Mouse (Mus musculus) midbrain, embryonic 10.5 days (tissue): Measurements from ENCODE around the gene Olfr693. TPM values are rescaled to one million over a fixed set of nuclear protein-coding genes. Genes with fewer than 3 reads are reported as not detected.

Experiments used
- DNase-seq: peaks from one replicate; pipeline ENCODE4 v3.0.0-alpha.2; 2017; ENCODE audit warnings: low spot score
- H3K27ac ChIP-seq: fragments of 300-500 bp; sonication (generic); replicated peaks from 2 replicates; pipeline ENCODE4 v1.5.1; 2016; ENCODE audit warnings: mild to moderate bottlenecking
- H3K27me3 ChIP-seq: fragments of 300-500 bp; sonication (generic); 2 replicates; pipeline ENCODE4 v1.6.1; 2016; ENCODE audit warnings: low read depth, mild to moderate bottlenecking; ENCODE audit not compliant: poor library complexity, severe bottlenecking
- H3K36me3 ChIP-seq: fragments of 300-500 bp; sonication (generic); 2 replicates; pipeline ENCODE4 v1.6.1; 2016; ENCODE audit warnings: mild to moderate bottlenecking, moderate library complexity
- H3K4me1 ChIP-seq: fragments of 300-500 bp; sonication (generic); 2 replicates; pipeline ENCODE4 v1.6.1; 2016
- H3K4me3 ChIP-seq: fragments of 300-500 bp; sonication (generic); 2 replicates; pipeline ENCODE4 v1.5.1; 2016; ENCODE audit warnings: mild to moderate bottlenecking, moderate library complexity
- H3K9me3 ChIP-seq: fragments of 300-500 bp; sonication (generic); replicated peaks from 2 replicates; pipeline ENCODE4 v1.6.1; 2016; ENCODE audit warnings: mild to moderate bottlenecking
- WGBS: fragments of 180-500 bp; shearing (Covaris S2); methylation state at CpG from one replicate; pipeline ENCODE4 v1.1.7; 2016; 5-methylcytosine and 5-hydroxymethylcytosine counted together
- polyA plus RNA-seq: library from polyadenylated mRNA; unstranded; fragments of >200 nt; fragmentation: Nextera tagmentation; extraction: Ambion mirVana; gene quantifications from 2 replicates; pipeline ENCODE4 v1.2.1, GENCODE M21; 2016

Gene Olfr693
- polyA plus RNA-seq, 1 experiment from 2014 or later, result not detected

DNA sequence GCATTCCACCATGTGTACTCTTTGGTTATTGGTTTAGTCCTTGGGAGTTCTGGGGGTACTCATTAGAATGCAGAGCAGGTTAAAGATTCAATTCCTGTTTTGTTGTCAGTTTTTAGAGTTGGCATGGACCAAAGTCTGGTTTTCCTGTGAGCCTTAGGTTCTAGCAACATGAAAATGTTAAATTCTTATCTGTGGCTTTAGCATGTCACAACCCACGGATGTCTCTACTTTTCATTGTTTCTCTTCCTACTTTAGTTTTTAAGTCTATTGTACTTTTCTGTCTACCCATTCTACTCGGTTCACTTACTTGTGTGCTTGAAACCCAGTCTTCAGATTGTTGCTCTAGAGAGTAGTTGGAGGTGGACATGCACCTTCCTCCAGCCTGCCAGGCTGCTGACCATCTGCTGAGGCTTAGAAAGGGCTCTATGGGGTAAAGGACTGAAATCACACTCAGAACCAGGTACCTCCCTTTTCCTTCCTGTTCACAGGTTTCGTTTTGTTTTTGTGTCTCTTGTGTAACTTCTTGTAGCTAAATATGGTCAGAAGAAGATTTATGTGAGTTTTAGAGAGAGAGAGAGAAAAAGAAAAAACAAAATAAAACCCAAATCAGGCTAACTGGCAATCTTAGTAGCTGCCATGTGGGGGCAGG lies 36.0 kb downstream of the Olfr693 start:
- no peaks in the 10 kb centered on the region for H3K27me3 ChIP-seq
- H3K4me1 ChIP-seq, result no peaks in the 10 kb centered on the region
- no peaks in the 10 kb centered on the region for H3K36me3 ChIP-seq
- 78% methylated on average over 3 of the region's 3 CpGs for WGBS
- H3K9me3 ChIP-seq, result no peaks in the 10 kb centered on the region
- DNase-seq, result no peak
- no peak overlapping the region for H3K4me3 ChIP-seq
- no peak overlapping the region for H3K27ac ChIP-seq

DNA sequence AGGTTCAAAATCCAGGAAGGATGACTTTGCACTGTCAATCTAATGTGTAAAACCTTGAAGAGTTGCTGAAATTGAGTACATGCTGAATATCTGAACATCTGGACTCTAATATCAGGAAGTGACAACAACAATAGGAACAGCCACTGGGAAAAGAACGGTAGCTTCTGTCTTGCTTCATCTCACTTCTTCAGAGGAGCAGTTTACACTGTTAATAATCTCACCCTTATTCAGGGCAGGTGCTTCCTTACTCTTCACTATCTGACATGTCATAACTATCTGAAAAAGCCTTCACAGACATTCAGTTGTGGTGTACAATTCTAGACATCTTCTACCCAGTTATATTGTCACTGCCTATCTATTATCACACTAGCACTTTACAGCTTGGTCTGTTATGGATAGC lies 39.5 kb downstream of the Olfr693 start:
- H3K27ac ChIP-seq, result no peak overlapping the region
- 87% methylated on average over 1 of the region's 1 CpGs for WGBS
- H3K27me3 ChIP-seq, result no peaks in the 10 kb centered on the region

DNA sequence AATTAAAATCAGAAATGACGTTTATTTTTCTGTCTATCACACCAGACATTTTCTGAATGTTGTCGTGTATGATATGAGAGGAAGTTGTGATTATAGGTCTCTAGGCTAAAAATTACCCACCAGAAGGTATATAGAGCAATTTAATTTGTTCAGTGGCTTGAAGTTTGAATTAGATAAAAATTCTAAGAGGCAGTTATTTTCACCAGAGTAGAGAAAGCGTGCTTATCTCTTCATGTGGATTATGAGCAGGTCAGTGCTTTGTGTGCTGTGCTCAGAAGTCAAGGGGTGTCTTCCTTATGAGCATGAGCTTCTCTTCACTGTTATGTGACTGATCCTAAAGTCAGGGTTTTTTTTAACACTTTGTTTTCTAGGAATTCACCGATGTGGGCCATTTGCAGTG lies 44.8 kb downstream of the Olfr693 start:
- no peaks in the 10 kb centered on the region for H3K4me1 ChIP-seq
- WGBS, result 88% methylated on average over 4 of the region's 4 CpGs
- DNase-seq, result no peak

More for the DNA sequence above, 39.5 kb downstream of the Olfr693 start:
- Histone ChIP-seq H3K36me3 (no peaks in the 10 kb centered on the region), H3K4me1 (no peaks in the 10 kb centered on the region), H3K9me3 (no peaks in the 10 kb centered on the region), H3K4me3 (no peak overlapping the region)
- DNase-seq, result no peak

More for the DNA sequence above, 44.8 kb downstream of the Olfr693 start:
- no peaks in the 10 kb centered on the region for H3K27me3 ChIP-seq
- H3K4me3 ChIP-seq, result no peak overlapping the region
- no peak overlapping the region for H3K27ac ChIP-seq
- no peaks in the 10 kb centered on the region for H3K9me3 ChIP-seq
- no peaks in the 10 kb centered on the region for H3K36me3 ChIP-seq

Other genes with a start within 250 kb of the Olfr693 start
- not detected in 2 replicates for gene Olfr694, start 11.2 kb upstream of the Olfr693 start, polyA plus RNA-seq
- gene Olfr695, start 35.8 kb upstream of the Olfr693 start, polyA plus RNA-seq, result not detected in 2 replicates
- gene Olfr697, start 61.9 kb upstream of the Olfr693 start, polyA plus RNA-seq, result not detected in 2 replicates
- gene Olfr698, start 74.8 kb upstream of the Olfr693 start, polyA plus RNA-seq, result not detected in 2 replicates
- not detected in 2 replicates for gene Olfr699, start 112.6 kb upstream of the Olfr693 start, polyA plus RNA-seq
- gene Olfr700, start 128.2 kb upstream of the Olfr693 start, polyA plus RNA-seq, result not detected in 2 replicates
- not detected in 2 replicates for gene Olfr701, start 133.5 kb upstream of the Olfr693 start, polyA plus RNA-seq
- not detected in 2 replicates for gene Olfr702, start 153.3 kb upstream of the Olfr693 start, polyA plus RNA-seq
- not detected in 2 replicates for gene Olfr703, start 162.8 kb upstream of the Olfr693 start, polyA plus RNA-seq
- not detected in 2 replicates for gene Olfr704, start 182.6 kb upstream of the Olfr693 start, polyA plus RNA-seq
- not detected in 2 replicates for gene Olfr705, start 196.3 kb upstream of the Olfr693 start, polyA plus RNA-seq
- gene Olfr706, start 207.6 kb upstream of the Olfr693 start, polyA plus RNA-seq, result not detected in 2 replicates
- gene Olfr707, start 220.7 kb upstream of the Olfr693 start, polyA plus RNA-seq, result not detected in 2 replicates
- gene Olfr1532-ps1, start 227.4 kb upstream of the Olfr693 start, polyA plus RNA-seq, result not detected in 2 replicates